Comparison of ENCODE assay signal across 14 mouse cellular contexts in genomic region chr10:21974801-21975200, GRCm38 (mm10).
DNase-seq lines count a peak whose midpoint lies in the region.
"Had no signal": no experiment of that assay in that cellular context is flagged by ENCODE, and none has a peak within 500 bp of the region (broad histone marks: within the 10 kb centered on the region; RNA-seq: fewer than 3 reads in every experiment).

No protein-coding gene starts in this region.

- DNase-seq in adrenal gland, postnatal 14 days, result peak; percentile 50
- no peak for DNase-seq in adrenal gland, postnatal 10 days
- peak; percentile 11 for DNase-seq in heart, postnatal 4 days
- no peak for DNase-seq in heart, adult 9 months (ENCODE audit: low spot score in 2 of 2)
- DNase-seq in NIH3T3 (ENCODE audit: low read depth), result peak; percentile 48
- no peak for DNase-seq in kidney, postnatal 10 days
- DNase-seq: cerebellum, adult 11 months; cerebellum, adult 2 months; cerebellum, adult 9-11 months; cerebellum, postnatal 25 days; forebrain, postnatal 0 days; gastrocnemius, postnatal 36 days; heart, adult 2 months; kidney, adult 11 months had no signal

Comparison
In these comparisons a context has a peak if more than half of its experiments do, and no peak if none do; other contexts are left out.
1. DNase-seq: peak in adrenal gland, postnatal 14 days (single experiment), heart, postnatal 4 days (single experiment) and NIH3T3 (single experiment); none in adrenal gland, postnatal 10 days (single experiment), heart, adult 9 months (0 of 2) and kidney, postnatal 10 days (single experiment).